Mouse (Mus musculus): ENCODE results near the gene Atad1. TPM values are rescaled to one million over a fixed set of nuclear protein-coding genes. Genes with fewer than 3 reads are reported as not detected.
"Not testable (repeated sequence)": the region's sequence is repeated elsewhere in the genome, so short reads cannot be mapped to it uniquely, and the experiment has no call there.

Gene Atad1
- polyA plus RNA-seq, 1 experiment from 2014 or later = 62.8 TPM

GRCm38 (mm10) chr19:32708996-32709395 is 30.6 kb downstream of the Atad1 start:
- no peak overlapping the region for H3K4me2 ChIP-seq (ENCODE audit: low read depth, low read length)
- 93% methylated on average over 5 of the region's 5 CpGs for WGBS
- no peak for ATAC-seq (ENCODE audit: low read depth)
- H3K9ac ChIP-seq (ENCODE audit: low read length) = no peak overlapping the region
- H3K27ac ChIP-seq (ENCODE audit: low read length) = no peak overlapping the region
- H3K36me3 ChIP-seq (ENCODE audit: control insufficient read depth, insufficient read depth, low read length) = peaks cover 3% of the 10 kb centered on the region; the same call in 1 of the 2 replicates
- H3K9me3 ChIP-seq (ENCODE audit: control insufficient read depth, low read length) = no peaks in the 10 kb centered on the region
- H3K27me3 ChIP-seq (ENCODE audit: control insufficient read depth, insufficient read depth, low read depth, low read length) = no peaks in the 10 kb centered on the region
- no peak overlapping the region for H3K4me3 ChIP-seq (ENCODE audit: low read length)
- peaks cover 13% of the 10 kb centered on the region for H3K4me1 ChIP-seq (replicated peaks; ENCODE audit: control insufficient read depth, insufficient read depth, low read length)

- no peak overlapping the region for H3K4me3 ChIP-seq (ENCODE audit: low read length)
- no peaks in the 10 kb centered on the region for H3K27me3 ChIP-seq (ENCODE audit: control insufficient read depth, insufficient read depth, low read depth, low read length)
- no peak for ATAC-seq (ENCODE audit: low read depth)
- H3K4me2 ChIP-seq (ENCODE audit: low read depth, low read length) = no peak overlapping the region
- peaks cover 14% of the 10 kb centered on the region for H3K36me3 ChIP-seq (ENCODE audit: control insufficient read depth, insufficient read depth, low read length)
- H3K9me3 ChIP-seq (ENCODE audit: control insufficient read depth, low read length) = no peaks in the 10 kb centered on the region
- H3K27ac ChIP-seq (ENCODE audit: low read length) = no peak overlapping the region
- H3K4me1 ChIP-seq (replicated peaks; ENCODE audit: control insufficient read depth, insufficient read depth, low read length) = no peaks in the 10 kb centered on the region
- 75% methylated on average over 3 of the region's 3 CpGs for WGBS
- no peak overlapping the region for H3K9ac ChIP-seq (ENCODE audit: low read length)
Measured at GRCm38 (mm10) chr19:32702191-32702590, 37.4 kb downstream of the Atad1 start.

GRCm38 (mm10) chr19:32696674-32697073 is 42.9 kb downstream of the Atad1 start:
- no peaks in the 10 kb centered on the region for H3K27me3 ChIP-seq (ENCODE audit: control insufficient read depth, insufficient read depth, low read depth, low read length)
- peaks cover 33% of the 10 kb centered on the region for H3K36me3 ChIP-seq (ENCODE audit: control insufficient read depth, insufficient read depth, low read length)
- no peaks in the 10 kb centered on the region for H3K4me1 ChIP-seq (replicated peaks; ENCODE audit: control insufficient read depth, insufficient read depth, low read length)
- no peak overlapping the region for H3K9ac ChIP-seq (ENCODE audit: low read length)
- H3K4me2 ChIP-seq (ENCODE audit: low read depth, low read length) = no peak overlapping the region
- no peak overlapping the region for H3K4me3 ChIP-seq (ENCODE audit: low read length)
- ATAC-seq (ENCODE audit: low read depth) = no peak
- H3K9me3 ChIP-seq (ENCODE audit: control insufficient read depth, low read length) = no peaks in the 10 kb centered on the region
- 94% methylated on average over 2 of the region's 2 CpGs for WGBS
- no peak overlapping the region for H3K27ac ChIP-seq (ENCODE audit: low read length)

GRCm38 (mm10) chr19:32689724-32690123 is 49.9 kb downstream of the Atad1 start:
- H3K27ac ChIP-seq (ENCODE audit: low read length) = no peak overlapping the region
- H3K36me3 ChIP-seq (ENCODE audit: control insufficient read depth, insufficient read depth, low read length) = peaks cover 22% of the 10 kb centered on the region
- no peak overlapping the region for H3K4me2 ChIP-seq (ENCODE audit: low read depth, low read length)
- no peaks in the 10 kb centered on the region for H3K27me3 ChIP-seq (ENCODE audit: control insufficient read depth, insufficient read depth, low read depth, low read length)
- WGBS = 68% methylated on average over 6 of the region's 6 CpGs
- ATAC-seq (ENCODE audit: low read depth) = no peak
- H3K9ac ChIP-seq (ENCODE audit: low read length) = no peak overlapping the region
- no peaks in the 10 kb centered on the region for H3K4me1 ChIP-seq (replicated peaks; ENCODE audit: control insufficient read depth, insufficient read depth, low read length)
- no peak overlapping the region for H3K4me3 ChIP-seq (ENCODE audit: low read length)
- no peaks in the 10 kb centered on the region for H3K9me3 ChIP-seq (ENCODE audit: control insufficient read depth, low read length)

- peaks cover 13% of the 10 kb centered on the region for H3K36me3 ChIP-seq (ENCODE audit: control insufficient read depth, insufficient read depth, low read length)
- not testable (repeated sequence) for H3K27me3 ChIP-seq (ENCODE audit: control insufficient read depth, insufficient read depth, low read depth, low read length); H3K4me2 ChIP-seq (ENCODE audit: low read depth, low read length); H3K4me1 ChIP-seq (replicated peaks; ENCODE audit: control insufficient read depth, insufficient read depth, low read length); H3K9ac ChIP-seq (ENCODE audit: low read length); H3K27ac ChIP-seq (ENCODE audit: low read length); ATAC-seq (ENCODE audit: low read depth); H3K4me3 ChIP-seq (ENCODE audit: low read length); H3K9me3 ChIP-seq (ENCODE audit: control insufficient read depth, low read length)
- WGBS = 65% methylated on average over 3 of the region's 3 CpGs
Measured at GRCm38 (mm10) chr19:32688227-32688626, 51.4 kb downstream of the Atad1 start.

- H3K27me3 ChIP-seq (ENCODE audit: control insufficient read depth, insufficient read depth, low read depth, low read length) = no peaks in the 10 kb centered on the region
- no peak overlapping the region for H3K27ac ChIP-seq (ENCODE audit: low read length)
- H3K9ac ChIP-seq (ENCODE audit: low read length) = no peak overlapping the region
- no peaks in the 10 kb centered on the region for H3K9me3 ChIP-seq (ENCODE audit: control insufficient read depth, low read length)
- H3K36me3 ChIP-seq (ENCODE audit: control insufficient read depth, insufficient read depth, low read length) = peaks cover 14% of the 10 kb centered on the region
- H3K4me2 ChIP-seq (ENCODE audit: low read depth, low read length) = no peak overlapping the region
- ATAC-seq (ENCODE audit: low read depth) = no peak
- WGBS = 84% methylated on average over 5 of the region's 5 CpGs
- no peaks in the 10 kb centered on the region for H3K4me1 ChIP-seq (replicated peaks; ENCODE audit: control insufficient read depth, insufficient read depth, low read length)
- H3K4me3 ChIP-seq (ENCODE audit: low read length) = no peak overlapping the region
Measured at GRCm38 (mm10) chr19:32687721-32688120, 51.9 kb downstream of the Atad1 start.

- WGBS = 88% methylated on average over 5 of the region's 5 CpGs
- Histone ChIP-seq H3K9ac (ENCODE audit: low read length) (no peak overlapping the region), H3K27me3 (ENCODE audit: control insufficient read depth, insufficient read depth, low read depth, low read length) (no peaks in the 10 kb centered on the region), H3K4me1 (replicated peaks; ENCODE audit: control insufficient read depth, insufficient read depth, low read length) (no peaks in the 10 kb centered on the region), H3K36me3 (ENCODE audit: control insufficient read depth, insufficient read depth, low read length) (peaks cover 17% of the 10 kb centered on the region; the same call in 1 of the 2 replicates), H3K27ac (ENCODE audit: low read length) (no peak overlapping the region), H3K4me3 (ENCODE audit: low read length) (no peak overlapping the region), H3K9me3 (ENCODE audit: control insufficient read depth, low read length) (no peaks in the 10 kb centered on the region), H3K4me2 (ENCODE audit: low read depth, low read length) (no peak overlapping the region)
- no peak for ATAC-seq (ENCODE audit: low read depth)
Measured at GRCm38 (mm10) chr19:32683081-32683480, 56.5 kb downstream of the Atad1 start.

GRCm38 (mm10) chr19:32680894-32681293 is 58.7 kb downstream of the Atad1 start:
- Histone ChIP-seq H3K9ac (ENCODE audit: low read length) (no peak overlapping the region), H3K4me2 (ENCODE audit: low read depth, low read length) (no peak overlapping the region), H3K4me3 (ENCODE audit: low read length) (no peak overlapping the region), H3K27ac (ENCODE audit: low read length) (no peak overlapping the region), H3K9me3 (ENCODE audit: control insufficient read depth, low read length) (no peaks in the 10 kb centered on the region), H3K36me3 (ENCODE audit: control insufficient read depth, insufficient read depth, low read length) (peaks cover 18% of the 10 kb centered on the region), H3K4me1 (replicated peaks; ENCODE audit: control insufficient read depth, insufficient read depth, low read length) (no peaks in the 10 kb centered on the region), H3K27me3 (ENCODE audit: control insufficient read depth, insufficient read depth, low read depth, low read length) (no peaks in the 10 kb centered on the region)
- 63% methylated on average over 2 of the region's 2 CpGs for WGBS
- ATAC-seq (ENCODE audit: low read depth) = no peak

GRCm38 (mm10) chr19:32675766-32676165 is 63.8 kb downstream of the Atad1 start:
- Histone ChIP-seq H3K36me3 (ENCODE audit: control insufficient read depth, insufficient read depth, low read length) (peaks cover 13% of the 10 kb centered on the region), H3K27me3 (ENCODE audit: control insufficient read depth, insufficient read depth, low read depth, low read length) (no peaks in the 10 kb centered on the region), H3K9me3 (ENCODE audit: control insufficient read depth, low read length) (no peaks in the 10 kb centered on the region), H3K4me2 (ENCODE audit: low read depth, low read length) (no peak overlapping the region), H3K4me3 (ENCODE audit: low read length) (no peak overlapping the region), H3K27ac (ENCODE audit: low read length) (no peak overlapping the region), H3K9ac (ENCODE audit: low read length) (no peak overlapping the region), H3K4me1 (replicated peaks; ENCODE audit: control insufficient read depth, insufficient read depth, low read length) (no peaks in the 10 kb centered on the region)
- 89% methylated on average over 3 of the region's 3 CpGs for WGBS
- no peak for ATAC-seq (ENCODE audit: low read depth)

- not testable (repeated sequence) for H3K4me2 ChIP-seq (ENCODE audit: low read depth, low read length); H3K27me3 ChIP-seq (ENCODE audit: control insufficient read depth, insufficient read depth, low read depth, low read length); H3K9me3 ChIP-seq (ENCODE audit: control insufficient read depth, low read length); H3K27ac ChIP-seq (ENCODE audit: low read length); H3K9ac ChIP-seq (ENCODE audit: low read length); H3K4me1 ChIP-seq (replicated peaks; ENCODE audit: control insufficient read depth, insufficient read depth, low read length); H3K36me3 ChIP-seq (ENCODE audit: control insufficient read depth, insufficient read depth, low read length); ATAC-seq (ENCODE audit: low read depth); H3K4me3 ChIP-seq (ENCODE audit: low read length)
- WGBS = 80% methylated on average over 1 of the region's 1 CpGs
Measured at GRCm38 (mm10) chr19:32667830-32668229, 71.8 kb downstream of the Atad1 start.
